Mouse (Mus musculus): ENCODE measurements around the gene Kcnd2.
"Not testable (repeated sequence)": the region's sequence is repeated elsewhere in the genome, so short reads cannot be mapped to it uniquely, and the experiment has no call there.

Gene Kcnd2

GRCm38 (mm10) chr6:21215491-21216191 is at the start of gene Kcnd2:
Gene Kcnd2, plus strand, starts transcription at chr6:21215503.
- no peak for DNase-seq (ENCODE audit: low read depth in 1 of 2, low spot score in 2 of 2)

- no peak for DNase-seq (ENCODE audit: low read depth in 1 of 2, low spot score in 2 of 2)
Observed at GRCm38 (mm10) chr6:21166611-21167010, 48.7 kb upstream of the Kcnd2 start.

DNA sequence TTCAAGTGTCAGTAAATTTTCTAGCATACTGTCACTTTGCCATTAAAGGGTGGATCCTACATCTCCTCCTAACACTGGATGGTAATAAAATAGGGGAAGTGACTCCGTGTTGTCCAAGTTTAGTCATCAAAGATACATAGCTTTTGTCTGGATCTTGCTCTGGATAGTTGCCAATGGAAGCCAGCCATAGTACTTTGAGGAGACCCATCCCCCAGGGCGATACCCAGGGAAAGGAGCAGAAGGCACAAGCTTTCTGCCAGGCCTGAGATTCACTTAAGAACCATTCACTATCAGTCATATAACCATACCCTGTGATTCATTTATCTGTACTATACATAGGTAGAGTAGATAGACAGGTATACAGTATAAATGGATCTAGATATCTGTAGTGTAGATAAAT is 20.0 kb upstream of the Kcnd2 start:
- no peak for DNase-seq (ENCODE audit: low read depth in 1 of 2, low spot score in 2 of 2)

DNA sequence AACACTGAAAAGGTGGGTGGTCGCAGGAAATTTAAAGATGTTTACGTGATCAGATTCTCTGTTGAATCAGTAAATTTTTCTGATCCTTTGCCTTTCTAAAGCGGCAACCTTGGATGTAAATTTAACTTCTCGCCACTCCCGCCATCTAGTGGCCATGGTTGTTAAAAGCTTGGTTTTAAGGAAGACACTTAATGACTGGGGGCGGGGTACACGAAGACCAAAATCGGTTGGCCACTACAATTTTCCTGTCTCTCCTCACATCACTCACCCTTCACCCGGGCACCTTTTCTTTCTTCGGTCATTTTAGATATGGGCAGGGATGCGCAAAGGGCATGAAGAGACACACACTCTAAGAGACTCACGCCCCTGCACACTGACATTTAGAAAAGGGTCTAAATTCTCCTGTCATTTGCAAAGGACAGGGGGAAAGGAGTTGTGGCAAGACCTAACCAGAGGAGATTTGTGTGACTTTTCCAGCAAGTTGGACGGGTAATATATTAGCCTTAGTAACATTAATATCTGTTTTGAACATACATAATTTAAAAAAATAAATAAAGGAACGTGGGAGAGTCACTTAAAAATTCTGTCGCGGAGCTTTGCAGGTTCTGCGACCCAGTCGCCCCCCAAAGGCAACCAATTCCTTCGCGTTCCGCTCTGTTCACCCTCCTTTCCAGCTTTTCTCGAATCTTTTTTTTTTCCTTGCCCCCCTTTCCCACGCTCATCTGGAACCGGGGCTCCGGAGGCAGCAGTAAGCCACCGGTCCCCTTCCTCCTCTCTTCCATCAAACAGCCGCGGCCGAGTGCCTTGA is 1.2 kb upstream of the Kcnd2 start:
- no peak for DNase-seq (ENCODE audit: low read depth in 1 of 2, low spot score in 2 of 2)

DNA sequence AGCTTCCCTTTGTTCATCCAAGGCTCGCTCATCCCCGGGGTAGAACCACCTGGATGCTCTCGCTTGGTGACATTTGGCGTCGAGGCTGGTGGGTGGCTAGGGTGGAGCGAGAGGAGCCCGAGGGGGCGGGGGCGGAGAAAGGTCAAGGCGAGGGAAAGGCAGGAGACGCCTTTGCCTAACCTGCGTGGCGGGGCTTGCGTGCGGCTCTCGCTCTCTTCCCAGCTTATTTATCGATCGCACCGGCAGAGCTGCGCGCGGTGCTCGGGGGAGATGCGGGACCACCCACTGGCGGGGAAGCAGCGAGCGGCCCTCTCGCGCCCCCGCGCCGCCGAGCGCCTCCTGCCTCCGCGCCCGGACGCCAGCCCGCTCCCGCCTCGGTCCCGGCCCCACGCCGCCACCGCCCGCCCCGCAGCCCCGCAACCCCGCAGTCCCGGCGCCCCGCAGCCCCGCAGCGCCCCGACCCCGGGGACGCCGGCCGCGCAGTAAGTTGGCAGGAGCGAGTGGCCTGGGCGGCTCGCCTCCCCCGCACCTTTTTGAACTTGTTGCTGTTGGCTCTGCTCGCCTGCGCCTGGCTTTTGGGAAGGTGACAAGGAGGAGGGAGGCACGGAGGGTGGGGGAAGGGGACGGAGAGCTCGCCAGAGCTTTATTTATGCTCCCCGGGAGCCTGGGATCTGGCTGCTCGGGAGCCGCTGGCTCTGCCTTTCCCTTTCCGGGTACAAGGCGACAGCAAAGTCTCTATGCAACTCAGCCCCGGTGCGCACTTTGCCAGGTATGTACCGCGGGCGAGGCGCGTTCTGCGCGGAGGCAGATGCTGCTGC is 421 bp upstream of the Kcnd2 start:
- DNase-seq (ENCODE audit: low read depth in 1 of 2, low spot score in 2 of 2): no peak

DNA sequence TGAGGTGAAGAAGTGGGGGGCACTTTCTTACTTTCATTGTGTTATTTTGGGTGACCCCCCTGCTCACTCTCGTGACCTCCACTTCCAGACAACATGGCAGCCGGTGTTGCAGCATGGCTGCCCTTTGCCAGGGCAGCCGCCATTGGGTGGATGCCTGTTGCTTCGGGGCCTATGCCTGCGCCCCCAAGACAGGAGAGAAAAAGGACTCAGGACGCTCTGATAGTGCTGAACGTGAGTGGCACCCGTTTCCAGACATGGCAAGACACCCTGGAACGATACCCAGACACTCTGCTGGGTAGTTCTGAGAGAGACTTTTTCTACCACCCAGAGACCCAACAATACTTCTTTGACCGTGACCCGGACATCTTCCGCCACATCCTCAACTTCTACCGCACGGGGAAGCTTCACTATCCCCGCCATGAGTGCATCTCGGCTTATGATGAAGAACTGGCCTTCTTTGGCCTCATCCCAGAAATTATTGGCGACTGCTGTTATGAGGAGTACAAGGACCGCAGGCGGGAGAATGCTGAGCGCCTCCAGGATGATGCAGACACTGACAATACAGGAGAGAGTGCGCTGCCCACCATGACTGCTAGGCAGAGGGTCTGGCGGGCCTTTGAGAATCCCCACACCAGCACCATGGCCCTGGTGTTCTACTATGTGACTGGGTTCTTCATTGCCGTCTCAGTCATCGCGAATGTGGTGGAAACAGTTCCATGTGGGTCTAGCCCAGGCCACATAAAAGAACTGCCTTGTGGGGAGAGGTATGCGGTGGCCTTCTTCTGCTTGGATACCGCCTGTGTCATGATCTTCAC is 1.1 kb downstream of the Kcnd2 start:
- no peak for DNase-seq (ENCODE audit: low read depth in 1 of 2, low spot score in 2 of 2)

DNA sequence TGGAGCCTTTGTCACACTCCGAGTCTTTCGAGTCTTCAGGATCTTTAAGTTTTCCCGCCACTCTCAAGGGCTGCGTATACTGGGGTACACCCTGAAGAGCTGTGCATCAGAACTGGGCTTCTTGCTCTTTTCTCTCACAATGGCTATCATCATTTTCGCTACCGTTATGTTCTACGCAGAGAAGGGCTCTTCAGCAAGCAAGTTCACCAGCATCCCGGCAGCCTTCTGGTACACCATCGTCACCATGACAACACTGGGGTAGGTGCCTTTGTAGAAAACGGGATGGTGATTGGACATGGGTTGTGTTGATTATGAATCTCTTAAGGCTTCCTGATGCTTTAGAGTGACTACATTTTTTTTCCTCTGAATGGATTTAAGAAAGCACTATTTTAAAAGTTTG is 1.9 kb downstream of the Kcnd2 start:
- DNase-seq (ENCODE audit: low read depth in 1 of 2, low spot score in 2 of 2): no peak

- DNase-seq (ENCODE audit: low read depth in 1 of 2, low spot score in 2 of 2): no peak
Observed at GRCm38 (mm10) chr6:21226124-21226523, 10.8 kb downstream of the Kcnd2 start.

- DNase-seq (ENCODE audit: low read depth in 1 of 2, low spot score in 2 of 2): no peak
Observed at GRCm38 (mm10) chr6:21259031-21259430, 43.7 kb downstream of the Kcnd2 start.

GRCm38 (mm10) chr6:21267897-21268296 is 52.6 kb downstream of the Kcnd2 start:
- no peak for DNase-seq (ENCODE audit: low read depth in 1 of 2, low spot score in 2 of 2)

GRCm38 (mm10) chr6:21277343-21277933 is 62.1 kb downstream of the Kcnd2 start:
- no peak for DNase-seq (ENCODE audit: low read depth in 1 of 2, low spot score in 2 of 2)

- DNase-seq (ENCODE audit: low read depth in 1 of 2, low spot score in 2 of 2): no peak
Observed at GRCm38 (mm10) chr6:21304943-21305342, 89.6 kb downstream of the Kcnd2 start.

- DNase-seq (ENCODE audit: low read depth in 1 of 2, low spot score in 2 of 2): no peak
Observed at GRCm38 (mm10) chr6:21310159-21310558, 94.9 kb downstream of the Kcnd2 start.

DNA sequence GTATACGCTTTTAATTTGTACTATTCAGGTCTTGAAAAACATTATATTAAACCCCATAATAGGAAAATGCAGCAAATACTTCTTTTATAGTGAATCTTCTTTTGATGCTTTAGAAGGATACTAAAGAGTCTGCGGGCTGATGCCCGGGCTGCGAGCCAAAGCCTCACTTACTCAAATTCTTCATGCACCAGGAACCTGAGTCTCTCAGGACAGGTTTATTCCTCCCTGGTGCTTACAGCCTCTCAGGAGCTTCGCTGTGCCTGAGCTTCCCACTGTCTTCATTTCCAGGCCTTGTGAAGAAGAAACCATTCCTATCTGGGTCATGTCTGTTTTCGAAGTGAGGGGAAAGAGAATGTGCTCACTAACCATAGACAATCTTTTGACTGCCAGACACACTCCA is 106.1 kb downstream of the Kcnd2 start:
- no peak for DNase-seq (ENCODE audit: low read depth in 1 of 2, low spot score in 2 of 2)

DNA sequence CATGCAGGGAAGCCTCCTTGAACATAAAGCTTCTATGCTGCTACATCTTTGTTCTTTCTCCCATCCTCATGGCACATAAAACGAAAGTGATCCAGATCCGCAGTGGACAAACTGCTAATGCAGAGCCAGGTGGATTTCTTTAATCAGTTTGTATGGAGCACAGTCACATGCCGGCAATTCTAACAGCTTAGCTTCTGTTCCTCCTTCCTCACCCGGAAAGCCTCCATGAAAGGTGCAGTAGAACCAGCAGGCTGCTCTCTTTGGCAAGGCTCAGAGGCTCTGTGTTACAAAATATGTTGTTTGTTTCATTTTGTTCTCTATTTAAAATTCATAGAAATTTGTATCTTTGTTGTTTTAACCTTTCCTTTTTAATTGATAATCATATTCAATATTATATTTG is 106.9 kb downstream of the Kcnd2 start:
- no peak for DNase-seq (ENCODE audit: low read depth in 1 of 2, low spot score in 2 of 2)

DNA sequence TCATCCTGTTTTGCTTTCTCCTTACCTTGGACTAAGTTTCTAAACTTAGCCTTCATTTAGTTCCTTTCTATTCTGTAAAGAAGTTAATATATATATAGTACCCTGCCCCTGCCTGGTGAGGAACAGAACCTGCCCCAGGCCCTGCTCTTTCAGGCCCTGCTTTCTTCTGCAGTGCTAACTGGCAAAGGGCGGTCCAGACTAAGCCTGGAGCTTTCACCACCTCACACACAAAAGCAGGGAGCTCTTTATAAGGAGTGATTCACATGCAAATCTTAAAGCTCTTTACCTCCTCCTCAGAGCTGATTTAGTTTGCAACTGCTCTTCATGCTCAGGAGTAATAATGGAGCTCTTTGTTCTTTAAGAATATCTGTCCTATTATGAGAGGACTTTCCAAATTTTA is 109.9 kb downstream of the Kcnd2 start:
- DNase-seq (ENCODE audit: low read depth in 1 of 2, low spot score in 2 of 2): no peak

DNA sequence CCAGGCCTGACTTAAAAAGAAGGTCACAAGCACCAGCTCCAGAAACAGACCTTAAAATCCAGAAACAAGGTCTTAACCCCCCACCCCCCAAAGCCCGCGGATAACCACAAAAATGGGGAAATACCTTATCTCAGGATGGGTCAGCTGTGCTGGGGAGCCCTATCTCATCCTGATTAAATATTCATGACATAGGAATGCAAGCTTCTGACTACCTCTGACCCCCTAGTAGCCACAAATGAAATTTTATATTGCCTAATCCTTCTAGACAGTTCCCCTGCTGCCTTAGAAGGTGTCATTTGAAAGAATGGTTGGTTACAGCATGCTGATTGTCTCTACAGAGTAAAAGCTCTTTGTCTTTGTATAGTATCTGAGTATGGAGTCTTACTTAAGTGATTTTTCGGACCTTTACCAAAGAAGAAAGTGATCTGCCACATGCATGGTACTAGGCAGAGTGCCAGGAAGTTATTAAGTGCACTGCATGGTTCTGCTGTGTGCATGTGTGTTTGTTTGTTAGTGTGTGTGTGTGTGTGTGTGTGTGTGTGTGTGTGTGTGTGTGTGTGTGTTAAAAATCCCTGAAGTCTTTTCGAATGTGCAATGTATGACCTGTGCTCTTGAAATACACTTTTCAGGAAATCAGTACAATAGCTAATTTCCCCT is 111.9 kb downstream of the Kcnd2 start:
- no peak for DNase-seq (ENCODE audit: low read depth in 1 of 2, low spot score in 2 of 2)

DNA sequence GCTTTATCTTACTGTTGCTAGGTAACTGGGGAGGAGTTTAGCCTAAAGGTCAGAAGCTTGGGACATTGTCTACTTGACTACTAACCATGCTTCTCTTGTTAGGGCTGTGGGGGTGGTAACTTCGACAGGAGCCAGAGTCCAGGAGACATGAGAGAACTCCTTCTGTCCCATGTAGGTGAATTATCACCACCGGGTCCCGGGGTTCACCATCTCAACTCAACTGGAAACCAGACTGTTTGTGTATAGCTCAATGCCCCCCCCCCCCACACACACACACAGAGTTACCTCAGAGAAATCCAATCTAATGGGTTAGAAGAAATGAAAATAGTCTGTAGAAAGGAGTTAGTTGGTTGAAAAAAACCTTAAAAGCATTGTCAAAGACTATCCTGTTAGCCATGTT is 170.0 kb downstream of the Kcnd2 start:
- not testable (repeated sequence) for DNase-seq (ENCODE audit: low read depth in 1 of 2, low spot score in 2 of 2)

- no peak for DNase-seq (ENCODE audit: low read depth in 1 of 2, low spot score in 2 of 2)
Observed at GRCm38 (mm10) chr6:21391776-21392175, 176.5 kb downstream of the Kcnd2 start.

DNA sequence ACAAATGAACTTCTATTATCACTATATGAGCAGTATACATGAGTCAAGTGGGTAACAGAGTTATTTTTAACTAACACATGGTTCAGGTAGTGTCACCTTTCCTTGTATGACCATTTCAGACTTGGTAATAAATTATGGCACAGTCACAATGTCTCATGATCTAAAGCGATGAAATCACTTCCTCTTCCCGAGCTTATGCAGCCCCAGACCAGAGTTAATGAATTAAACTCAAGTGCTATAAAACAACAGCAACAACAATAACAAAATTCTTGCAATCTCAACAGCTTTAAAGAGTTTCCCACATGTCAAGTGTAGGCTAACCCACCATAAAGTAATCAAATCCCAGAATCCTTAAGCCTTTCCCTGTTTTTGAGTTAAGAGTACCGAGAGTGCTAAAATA is 198.4 kb downstream of the Kcnd2 start:
- DNase-seq (ENCODE audit: low read depth in 1 of 2, low spot score in 2 of 2): no peak

Data from monocyte, adult 2 months (primary cell).